Mouse (Mus musculus) kidney, embryonic 16.5 days (tissue): ENCODE results near the gene Grid1. TPM values are rescaled to one million over a fixed set of nuclear protein-coding genes. Genes with fewer than 3 reads are reported as not detected.
A peak's percentile ranks its signal among the peaks of the same experiment; 100 is the strongest.

Experiments used
- ATAC-seq: fragments of 200-750 bp; cut with Nextera tagmentation; 2 replicates; pipeline ENCODE4 v1.8.0; 2017; ENCODE audit warnings: moderate TSS enrichment; ENCODE audit not compliant: low FRiP score, low TSS enrichment
- H3K27ac ChIP-seq: fragments of 300-500 bp; sonication (generic); 2 replicates; pipeline ENCODE4 v1.5.1; 2014; ENCODE audit warnings: low read length
- H3K27me3 ChIP-seq: fragments of 300-500 bp; sonication (generic); 2 replicates; pipeline ENCODE4 v1.6.1; 2014; ENCODE audit warnings: low read length, control low read depth, mixed read lengths; ENCODE audit not compliant: insufficient read depth
- H3K36me3 ChIP-seq: fragments of 300-500 bp; sonication (generic); 2 replicates; pipeline ENCODE4 v1.6.1; 2014; ENCODE audit warnings: low read length, control low read depth, mixed read lengths; ENCODE audit not compliant: insufficient read depth
- H3K4me1 ChIP-seq: fragments of 300-500 bp; sonication (generic); 2 replicates; pipeline ENCODE4 v1.6.1; 2014; ENCODE audit warnings: low read length, control low read depth, mixed read lengths; ENCODE audit not compliant: insufficient read depth
- H3K4me2 ChIP-seq: fragments of 300-500 bp; sonication (generic); replicated peaks from 2 replicates; pipeline ENCODE4 v1.6.1; 2014; ENCODE audit warnings: low read depth, low read length
- H3K4me3 ChIP-seq: fragments of 300-500 bp; sonication (generic); 2 replicates; pipeline ENCODE4 v1.5.1; 2014; ENCODE audit warnings: mild to moderate bottlenecking, low read length
- H3K9ac ChIP-seq: fragments of 300-500 bp; sonication (generic); replicated peaks from 2 replicates; pipeline ENCODE4 v1.6.1; 2014; ENCODE audit warnings: low read length
- H3K9me3 ChIP-seq: fragments of 300-500 bp; sonication (generic); 2 replicates; pipeline ENCODE4 v1.6.1; 2016; ENCODE audit warnings: low read length, control low read depth
- WGBS: fragments of 180-500 bp; shearing (Covaris S2); extraction: QIAGEN DNeasy Blood & Tissue Kit; methylation state at CpG from one replicate; pipeline ENCODE4 v1.1.7; 2014; 5-methylcytosine and 5-hydroxymethylcytosine counted together
- microRNA counts: library from miRNA; unstranded; fragments of <30 nt; microRNA quantifications from one replicate; lab custom pipeline; 2016
- microRNA-seq: library from miRNA; unstranded; fragments of <30 nt; microRNA quantifications from one replicate; pipeline ENCODE4, GENCODE M21; 2016
- polyA plus RNA-seq: library from polyadenylated mRNA; unstranded; fragments of >200 nt; fragmentation: Nextera tagmentation; extraction: Ambion mirVana; gene quantifications from 2 replicates; pipeline ENCODE4 v1.2.1, GENCODE M21; 2015

The Grid1 gene
- polyA plus RNA-seq, 1 experiment from 2014 or later: 0.89 TPM

- Histone ChIP-seq H3K36me3 (no peaks in the 10 kb centered on the region), H3K4me3 (no peak overlapping the region), H3K27me3 (no peaks in the 10 kb centered on the region), H3K9me3 (no peaks in the 10 kb centered on the region), H3K4me1 (no peaks in the 10 kb centered on the region), H3K9ac (no peak overlapping the region), H3K27ac (no peak overlapping the region), H3K4me2 (no peak overlapping the region)
- no peak for ATAC-seq
- WGBS: 80% methylated on average over 6 of the region's 6 CpGs
Observed at GRCm38 (mm10) chr14:35575285-35575684, 755.4 kb downstream of the Grid1 start.

DNA sequence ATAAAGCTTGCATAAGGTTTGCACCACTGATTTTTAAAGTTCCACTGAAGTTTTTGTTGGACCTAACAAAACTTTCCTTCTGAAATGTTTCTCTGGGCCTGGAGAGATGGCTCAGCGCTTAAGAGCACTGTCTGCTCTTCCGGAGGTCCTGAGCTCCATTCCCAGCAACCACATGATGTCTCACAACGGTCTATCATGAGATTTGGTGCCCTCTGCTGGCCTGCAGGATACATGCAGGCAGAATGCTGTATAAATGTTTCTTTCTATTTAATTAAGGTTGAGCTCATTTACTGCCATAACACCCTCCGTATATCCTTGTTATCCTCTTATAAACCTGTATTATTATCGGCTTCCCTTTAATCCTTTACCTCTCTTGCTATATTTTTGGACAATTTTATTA, 805.8 kb downstream of the Grid1 start:
- Histone ChIP-seq H3K4me1 (no peaks in the 10 kb centered on the region), H3K9me3 (peaks cover 3% of the 10 kb centered on the region), H3K27ac (no peak overlapping the region), H3K36me3 (no peaks in the 10 kb centered on the region), H3K4me3 (no peak overlapping the region), H3K27me3 (no peaks in the 10 kb centered on the region), H3K9ac (no peak overlapping the region), H3K4me2 (no peak overlapping the region)
- no peak for ATAC-seq
- 90% methylated on average over 5 of the region's 5 CpGs for WGBS

MicroRNA genes within 50 kb of the gene (microRNA counts, 519-probe panel; counts per million panel counts)
- 1,624 counts per million, percentile 43 among the panel's probes with 10 or more counts for microRNA mmu-miR-346 (lab: Ali Mortazavi, UCI)

Small RNAs within 50 kb of the gene (microRNA-seq; reads per million reads assigned to microRNA genes)
- gene Mir346: 35.3 reads per million, percentile 45 among the genes with 10 or more reads in this experiment

Other genes starting within 250 kb of the Grid1 start
- gene Ldb3, start 231.4 kb upstream of the Grid1 start, polyA plus RNA-seq: 2.2 and 2.3 TPM in 2 replicates
- 0.39 and 0.51 TPM in 2 replicates for gene Opn4, start 220.0 kb upstream of the Grid1 start, polyA plus RNA-seq
- gene Wapl, start 146.2 kb upstream of the Grid1 start, polyA plus RNA-seq: 20.8 and 23.8 TPM in 2 replicates